Mouse (Mus musculus): ENCODE measurements around the gene Vmn1r43.
"Not testable (repeated sequence)": the region's sequence is repeated elsewhere in the genome, so short reads cannot be mapped to it uniquely, and the experiment has no call there.

Gene Vmn1r43

DNA sequence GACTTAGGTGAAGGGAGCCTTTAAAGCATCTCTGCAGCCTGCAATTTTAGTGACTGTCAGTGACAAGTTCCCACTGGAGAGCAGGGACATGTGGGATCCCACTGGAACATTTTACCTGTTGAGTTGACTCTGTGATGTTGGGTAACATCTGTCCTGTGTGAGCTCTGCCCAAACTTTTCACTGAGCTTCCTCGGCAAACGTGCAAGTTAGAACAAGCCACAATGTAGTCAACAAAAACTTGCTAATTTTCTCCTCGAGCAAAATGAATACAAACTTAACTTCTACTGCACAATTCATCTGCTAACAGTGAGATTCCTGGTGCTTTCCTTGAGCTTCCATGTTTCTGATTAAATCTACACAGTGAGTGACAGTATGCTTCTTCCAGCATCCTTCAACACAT, at the start of gene Vmn1r43, which contains the start of gene Vmn1r42:
Vmn1r43 (minus strand) TSS at position 101 of the 400 bp plus-strand sequence.
Vmn1r42 (minus strand) TSS at position 101 of the 400 bp plus-strand sequence.
- DNase-seq (ENCODE audit: low spot score) = not testable (repeated sequence)

DNA sequence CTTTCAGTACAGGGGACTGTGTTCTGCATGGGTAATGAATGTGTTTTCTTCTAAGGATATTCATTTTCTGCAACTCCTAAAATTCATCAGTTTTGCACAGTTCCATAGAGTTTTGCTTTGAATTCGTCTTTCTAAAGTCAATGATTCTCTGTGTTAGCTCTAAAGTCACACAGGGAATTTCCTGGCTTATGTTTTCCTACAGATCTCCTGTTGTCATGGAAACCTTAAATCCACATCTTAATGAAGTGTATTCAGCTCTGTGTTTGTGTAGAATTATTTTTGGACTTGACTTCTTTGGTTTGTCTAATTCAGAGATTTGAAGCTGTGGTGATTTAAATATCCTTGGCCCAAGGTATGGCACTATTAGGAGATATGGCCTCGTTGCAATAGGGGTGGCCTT, 7.6 kb upstream of the Vmn1r43 start:
- no peak for DNase-seq (ENCODE audit: low spot score)

DNA sequence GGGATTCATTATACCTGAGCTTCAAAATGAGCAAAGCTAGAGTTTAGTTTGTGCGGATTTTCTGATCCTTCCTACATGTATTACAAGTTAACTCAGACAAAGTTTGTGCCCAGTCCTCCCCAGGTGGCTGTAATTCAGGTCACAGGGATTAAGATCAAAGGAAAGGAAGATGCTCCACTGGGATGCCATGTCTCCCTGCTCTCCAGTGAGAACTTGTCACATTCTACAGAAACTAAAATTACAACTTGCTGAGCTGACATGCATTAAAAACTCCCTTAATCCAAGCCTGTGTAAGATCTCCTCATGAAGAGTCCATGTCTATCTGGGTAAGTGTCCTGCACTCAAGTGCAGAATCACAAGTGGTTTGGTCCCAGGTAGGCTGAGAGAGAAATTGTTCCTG, 7.1 kb upstream of the Vmn1r43 start, which contains the start of gene Vmn1r44:
Vmn1r44 (plus strand) TSS at position 301 of the 400 bp plus-strand sequence.
- DNase-seq (ENCODE audit: low spot score) = no peak

DNA sequence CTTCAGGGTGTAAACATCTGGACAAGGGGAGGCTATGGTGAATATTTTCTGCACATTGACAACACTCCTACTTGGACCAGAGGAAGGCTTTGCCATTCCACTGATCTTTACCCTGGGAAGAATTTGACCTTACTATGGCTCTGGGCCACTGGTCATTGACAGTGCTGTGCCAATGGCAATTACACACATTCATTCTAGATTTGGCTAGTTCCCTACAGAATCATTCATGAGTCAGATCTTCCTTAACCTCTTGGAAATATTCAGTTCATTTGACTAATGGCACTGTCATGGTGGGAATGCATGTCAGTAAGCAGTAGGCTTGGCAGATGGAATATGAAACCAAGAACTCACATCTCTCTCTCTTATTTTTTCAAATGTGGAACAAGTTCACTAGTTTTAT, 4.7 kb upstream of the Vmn1r43 start:
- DNase-seq (ENCODE audit: low spot score) = no peak

DNA sequence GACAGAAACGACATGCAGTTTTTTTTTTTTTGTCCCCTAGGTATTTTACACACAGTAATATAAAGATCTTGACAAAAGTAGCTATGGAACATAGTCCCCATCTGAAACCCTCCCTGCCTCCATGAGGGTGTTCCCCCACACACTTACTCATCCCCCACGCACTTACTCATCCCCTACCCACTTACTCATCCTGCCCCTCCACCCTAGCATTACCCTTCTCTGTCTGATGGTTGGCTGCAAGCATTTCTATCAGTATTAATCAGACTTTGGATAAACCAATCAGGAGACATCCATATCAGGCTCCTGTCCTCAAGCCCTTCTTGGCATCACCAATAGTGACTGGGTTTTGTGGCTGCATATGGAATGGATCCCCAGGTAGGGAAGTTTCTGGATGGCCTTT, 750 bp upstream of the Vmn1r43 start:
- no peak for DNase-seq (ENCODE audit: low spot score)

DNA sequence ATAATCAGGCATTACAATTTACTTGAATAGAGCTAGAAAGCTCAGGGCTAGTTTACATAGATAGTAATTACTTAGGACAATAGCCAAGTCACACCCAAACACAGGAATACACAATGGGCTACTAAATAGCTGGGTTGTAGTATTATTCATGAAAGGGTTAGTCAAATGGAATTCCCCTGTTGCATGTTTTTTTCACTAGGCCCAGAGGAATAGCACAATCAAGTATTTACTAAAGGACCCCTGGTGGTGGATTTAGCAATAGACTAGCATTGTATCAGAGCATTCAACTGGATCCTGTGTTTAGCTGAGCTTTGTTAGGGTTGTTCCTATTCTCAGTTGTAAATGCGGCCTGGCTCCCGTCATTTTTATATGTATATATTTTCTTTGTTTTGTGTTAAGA, 8.2 kb downstream of the Vmn1r43 start:
- DNase-seq (ENCODE audit: low spot score) = no peak

DNA sequence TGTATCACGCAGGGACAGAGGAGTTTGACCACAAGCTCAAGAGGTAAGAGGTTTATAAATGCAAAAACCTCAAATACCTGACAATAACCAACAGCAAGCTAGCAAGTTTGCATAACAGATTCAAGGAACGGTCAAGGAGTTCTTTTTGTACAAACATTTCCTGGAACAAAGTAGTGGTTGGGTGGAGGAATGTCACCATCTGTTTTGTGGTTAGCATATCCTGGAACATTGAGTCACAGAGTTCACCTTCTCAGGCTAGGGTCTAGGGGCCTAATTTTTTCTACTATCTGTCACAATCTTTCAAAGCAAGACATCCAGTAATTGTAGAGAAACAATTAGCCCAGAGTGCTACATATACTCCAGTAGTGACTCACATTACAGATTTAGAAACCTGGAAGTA, 8.9 kb downstream of the Vmn1r43 start:
- no peak for DNase-seq (ENCODE audit: low spot score)

DNA sequence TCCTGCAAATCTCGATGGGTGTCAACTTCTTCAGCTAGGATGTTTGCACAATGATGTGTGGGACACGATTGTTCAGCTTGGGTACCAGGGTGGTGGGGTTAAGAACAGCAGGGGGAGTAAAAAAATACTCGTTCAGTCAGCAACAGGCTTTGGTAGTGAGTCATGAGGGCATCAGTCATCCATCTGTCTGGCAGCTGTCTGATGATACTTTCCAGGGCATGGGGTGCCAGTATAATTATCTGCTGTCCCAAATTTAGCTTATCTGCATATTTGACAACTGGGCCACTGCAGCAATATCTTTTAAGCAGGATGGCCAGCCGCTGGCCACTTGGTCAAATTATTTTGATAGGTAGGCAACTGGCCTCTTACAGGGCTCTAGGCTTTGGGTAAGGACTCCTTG, 12.4 kb downstream of the Vmn1r43 start:
- no peak for DNase-seq (ENCODE audit: low spot score)

DNA sequence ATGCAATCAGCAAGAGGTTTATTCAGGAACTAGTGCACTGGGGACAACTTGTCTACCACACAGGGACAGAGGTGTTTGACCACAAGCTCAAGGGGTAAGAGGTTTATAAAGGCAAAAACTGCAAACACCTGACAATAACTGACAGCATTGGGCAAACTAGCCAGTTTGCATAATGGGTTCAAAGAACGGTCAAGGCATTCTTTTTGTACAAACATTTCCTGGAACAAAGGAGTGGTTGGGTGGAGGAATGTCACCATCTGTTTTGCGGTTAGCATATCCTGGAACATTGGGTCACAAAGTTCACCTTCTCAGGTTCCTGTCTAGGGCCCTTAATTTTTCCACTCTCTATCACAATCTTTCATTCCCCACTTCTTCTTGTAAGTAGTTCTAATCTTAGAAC, 16.4 kb downstream of the Vmn1r43 start:
- DNase-seq (ENCODE audit: low spot score) = no peak

DNA sequence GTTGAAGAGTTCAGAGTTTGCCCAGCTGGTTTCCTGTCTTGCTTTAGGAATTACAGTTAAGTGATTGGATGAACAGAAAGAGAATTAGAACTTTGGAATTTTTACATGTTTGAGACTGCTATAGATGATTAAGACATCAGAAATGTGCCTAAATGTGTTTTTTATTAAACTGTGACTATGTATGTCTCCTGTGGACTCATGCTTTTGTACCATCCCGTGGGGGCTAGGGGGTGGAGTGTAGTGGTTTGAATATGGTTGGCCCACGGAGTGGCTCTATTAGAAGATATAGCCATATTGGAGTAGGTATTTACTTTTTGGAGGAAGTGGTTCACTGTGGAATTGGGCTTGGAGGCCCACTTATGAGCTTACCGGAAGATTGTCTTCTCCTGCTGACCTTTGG, 18.7 kb downstream of the Vmn1r43 start:
- no peak for DNase-seq (ENCODE audit: low spot score)
